Mouse (Mus musculus) neural tube, embryonic 14.5 days (tissue): ENCODE measurements around the gene D1Pas1. TPM values are rescaled to one million over a fixed set of nuclear protein-coding genes. Genes with fewer than 3 reads are reported as not detected.

Experiments used
- ATAC-seq: fragments of 200-750 bp; cut with Nextera tagmentation; 2 replicates; pipeline ENCODE4 v1.8.0; 2017; ENCODE audit warnings: low read depth, mild to moderate bottlenecking, moderate TSS enrichment, moderate library complexity
- H3K27ac ChIP-seq: fragments of 300-500 bp; sonication (generic); 2 replicates; pipeline ENCODE4 v1.5.1; 2014; ENCODE audit warnings: low read depth, mild to moderate bottlenecking, control low read depth, low read length, moderate library complexity, mixed read lengths
- H3K27me3 ChIP-seq: fragments of 300-500 bp; sonication (generic); 2 replicates; pipeline ENCODE4 v1.6.1; 2014; ENCODE audit warnings: low read length; ENCODE audit not compliant: control insufficient read depth, insufficient read depth
- H3K36me3 ChIP-seq: fragments of 300-500 bp; sonication (generic); 2 replicates; pipeline ENCODE4 v1.6.1; 2014; ENCODE audit warnings: low read length, mixed read lengths; ENCODE audit not compliant: control insufficient read depth, insufficient read depth
- H3K4me1 ChIP-seq: fragments of 300-500 bp; sonication (generic); 2 replicates; pipeline ENCODE4 v1.6.1; 2014; ENCODE audit warnings: low read length; ENCODE audit not compliant: control insufficient read depth, insufficient read depth
- H3K4me2 ChIP-seq: fragments of 300-500 bp; sonication (generic); 2 replicates; pipeline ENCODE4 v1.6.1; 2014; ENCODE audit warnings: mild to moderate bottlenecking, low read depth, low read length, control low read depth
- H3K4me3 ChIP-seq: fragments of 300-500 bp; sonication (generic); 2 replicates; pipeline ENCODE4 v1.5.1; 2014; ENCODE audit warnings: low read depth, low read length, control low read depth, mixed read lengths
- H3K9ac ChIP-seq: fragments of 300-500 bp; sonication (generic); replicated peaks from 2 replicates; pipeline ENCODE4 v1.6.1; 2014; ENCODE audit warnings: low read depth, mild to moderate bottlenecking, control low read depth, low read length, mixed read lengths
- H3K9me3 ChIP-seq: fragments of 300-500 bp; sonication (generic); 2 replicates; pipeline ENCODE4 v1.6.1; 2016; ENCODE audit warnings: low read length; ENCODE audit not compliant: control insufficient read depth
- WGBS: fragments of 180-500 bp; shearing (Covaris S2); extraction: QIAGEN DNeasy Blood & Tissue Kit; methylation state at CpG from one replicate; pipeline ENCODE4 v1.1.7; 2014; 5-methylcytosine and 5-hydroxymethylcytosine counted together
- polyA plus RNA-seq: library from polyadenylated mRNA; unstranded; fragments of >200 nt; fragmentation: Nextera tagmentation; extraction: Ambion mirVana; gene quantifications from 2 replicates; pipeline ENCODE4 v1.2.1, GENCODE M21; 2014

Gene D1Pas1
- polyA plus RNA-seq, 1 experiment from 2014 or later, result 0.17 TPM

DNA sequence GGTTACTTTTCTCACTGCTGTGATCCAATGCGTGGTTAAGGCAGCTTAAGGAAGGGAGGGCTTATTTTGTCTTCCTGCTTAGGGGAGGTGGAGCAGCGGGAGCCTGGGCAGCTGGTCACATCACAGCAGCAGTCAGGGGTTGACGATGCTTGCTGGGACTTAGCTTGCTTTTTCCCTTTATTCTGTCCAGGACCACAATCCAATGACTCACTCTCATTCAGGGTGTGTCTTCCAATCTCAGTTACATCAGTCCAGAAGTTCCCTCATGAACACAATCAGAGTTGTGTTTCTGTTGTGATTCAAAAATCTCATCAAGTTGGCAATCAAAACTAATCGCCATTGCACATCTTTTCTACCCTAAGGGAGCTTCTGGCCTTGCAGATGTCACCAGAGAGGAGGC lies 48.9 kb downstream of the D1Pas1 start:
- no peaks in the 10 kb centered on the region for H3K4me1 ChIP-seq
- no peak overlapping the region for H3K4me3 ChIP-seq
- H3K9ac ChIP-seq, result no peak overlapping the region
- no peaks in the 10 kb centered on the region for H3K9me3 ChIP-seq
- no peaks in the 10 kb centered on the region for H3K27me3 ChIP-seq
- ATAC-seq, result no peak
- no peaks in the 10 kb centered on the region for H3K36me3 ChIP-seq
- 65% methylated on average over 4 of the region's 4 CpGs for WGBS
- H3K27ac ChIP-seq, result no peak overlapping the region
- H3K4me2 ChIP-seq, result no peak overlapping the region

DNA sequence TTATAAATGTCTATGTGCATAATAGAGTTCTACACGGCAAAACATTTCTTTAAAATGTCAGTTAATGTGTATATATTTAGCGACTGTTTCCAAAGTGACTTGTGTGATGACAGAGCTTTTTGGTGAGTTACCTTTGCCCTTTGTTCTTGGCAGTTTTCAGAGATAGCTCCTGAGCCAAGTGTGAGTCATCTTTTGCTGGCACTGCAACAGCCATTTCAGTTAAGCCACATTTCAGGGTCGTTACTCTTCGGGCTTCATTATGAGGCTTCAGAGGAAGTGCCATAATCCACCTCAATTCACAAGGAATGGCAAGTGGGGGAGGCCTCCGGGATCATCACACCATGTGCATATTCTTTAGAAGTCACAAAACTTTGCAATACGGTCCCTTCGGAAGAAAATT lies 52.8 kb downstream of the D1Pas1 start:
- Histone ChIP-seq H3K27ac (no peak overlapping the region), H3K4me3 (no peak overlapping the region), H3K9ac (no peak overlapping the region), H3K4me1 (no peaks in the 10 kb centered on the region), H3K27me3 (no peaks in the 10 kb centered on the region), H3K9me3 (no peaks in the 10 kb centered on the region), H3K36me3 (no peaks in the 10 kb centered on the region), H3K4me2 (no peak overlapping the region)
- WGBS, result 80% methylated on average over 7 of the region's 7 CpGs
- ATAC-seq, result no peak

Other genes with a start within 250 kb of the D1Pas1 start
- gene Rrp15, start 218.1 kb upstream of the D1Pas1 start, polyA plus RNA-seq, result 27.8 and 35.1 TPM in 2 replicates
- gene Spata17, start 248.0 kb downstream of the D1Pas1 start, polyA plus RNA-seq, result 0.89 and 1.6 TPM in 2 replicates
- 18.3 and 20.2 TPM in 2 replicates for gene Gpatch2, start 248.1 kb downstream of the D1Pas1 start, polyA plus RNA-seq